Mouse (Mus musculus) CH12.LX (cell line): Measurements from ENCODE around the gene Cmtm6.
A peak's percentile ranks its signal among the peaks of the same experiment; 100 is the strongest.

ENCODE experiments used
- HCFC1 ChIP-seq: IDR thresholded peaks from 2 replicates; pipeline ENCODE4 v1.6.1; 2012; ENCODE audit warnings: low read depth, mild to moderate bottlenecking, inconsistent platforms, low read length, improper control_type of control experiment
- MAX ChIP-seq: IDR thresholded peaks from 2 replicates; pipeline ENCODE4 v1.6.1; 2011; ENCODE audit warnings: low read length, improper control_type of control experiment
- NRF1 ChIP-seq: IDR thresholded peaks from 2 replicates; pipeline ENCODE4 v1.6.1; 2014; ENCODE audit warnings: low read depth, mild to moderate bottlenecking, inconsistent platforms, low read length, improper control_type of control experiment, moderate library complexity

DNA sequence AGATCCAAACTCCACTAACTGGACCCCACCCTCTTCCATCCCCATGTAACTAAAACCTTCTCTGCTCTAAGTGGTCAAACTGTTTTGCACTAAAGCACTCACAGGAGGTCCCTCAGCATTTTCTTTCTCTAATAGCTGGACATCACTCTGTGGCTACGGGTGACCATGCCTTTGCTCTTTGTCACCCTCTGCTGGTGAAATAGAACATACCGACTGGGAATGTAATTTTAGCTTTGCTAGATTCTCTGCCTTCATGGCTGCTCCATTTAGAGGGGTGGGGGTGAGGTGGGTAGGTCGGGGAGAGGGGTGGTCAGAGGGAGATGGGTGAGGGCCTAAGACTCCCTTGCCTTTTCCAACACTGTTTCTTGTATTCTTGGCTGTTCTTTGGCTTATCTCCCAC is 3.6 kb upstream of the Cmtm6 start:
- no peak for TF ChIP-seq HCFC1
- no peak for TF ChIP-seq NRF1
- TF ChIP-seq MAX = 0 out of 2 replicates have a peak, but pooled peaks have one; percentile 33
